Mouse (Mus musculus): ENCODE data around the gene Tnfrsf12a. TPM values are rescaled to one million over a fixed set of nuclear protein-coding genes. Genes with fewer than 3 reads are reported as not detected.

Gene Tnfrsf12a
- total RNA-seq, 2 experiments from 2014 or later, result 33.4 to 51.3 TPM

- no peak for DNase-seq
Observed at GRCm38 (mm10) chr17:23681086-23681485, 3.8 kb upstream of the Tnfrsf12a start.

GRCm38 (mm10) chr17:23680336-23680735 is 3.1 kb upstream of the Tnfrsf12a start:
- DNase-seq, result no peak

GRCm38 (mm10) chr17:23679127-23679835 is 2.0 kb upstream of the Tnfrsf12a start, which contains the start of gene Cldn6:
Cldn6 (plus strand) TSS chr17:23679249.
- no peak for DNase-seq

GRCm38 (mm10) chr17:23676473-23677031 is 716 bp downstream of the Tnfrsf12a start:
- peak; percentile 70 for DNase-seq

- DNase-seq, result peak; percentile 59
Observed at GRCm38 (mm10) chr17:23675564-23676281, 1.5 kb downstream of the Tnfrsf12a start.

- DNase-seq, result peak; percentile 66
Observed at GRCm38 (mm10) chr17:23675127-23675526, 2.1 kb downstream of the Tnfrsf12a start.

- no peak for DNase-seq
Observed at GRCm38 (mm10) chr17:23674271-23674952, 2.9 kb downstream of the Tnfrsf12a start.

GRCm38 (mm10) chr17:23673424-23674073 is 3.7 kb downstream of the Tnfrsf12a start, which contains the start of the genes Hcfc1r1 and Thoc6:
Hcfc1r1 (plus strand) TSS chr17:23673596.
Thoc6 (minus strand) TSS chr17:23673882.
- peak; percentile 84 for DNase-seq

GRCm38 (mm10) chr17:23672761-23673160 is 4.5 kb downstream of the Tnfrsf12a start:
- DNase-seq, result no peak

GRCm38 (mm10) chr17:23671519-23671918 is 5.7 kb downstream of the Tnfrsf12a start:
- DNase-seq, result no peak

GRCm38 (mm10) chr17:23670516-23671074 is 6.7 kb downstream of the Tnfrsf12a start:
- no peak for DNase-seq

- no peak for DNase-seq
Observed at GRCm38 (mm10) chr17:23665511-23665910, 11.8 kb downstream of the Tnfrsf12a start.

GRCm38 (mm10) chr17:23664556-23665021 is 12.7 kb downstream of the Tnfrsf12a start:
- no peak for DNase-seq

GRCm38 (mm10) chr17:23661526-23661925 is 15.7 kb downstream of the Tnfrsf12a start:
- DNase-seq, result no peak

GRCm38 (mm10) chr17:23660876-23661200 is 16.4 kb downstream of the Tnfrsf12a start:
- DNase-seq, result no peak

GRCm38 (mm10) chr17:23660117-23660875 is 17.0 kb downstream of the Tnfrsf12a start, which contains the start of gene Bicdl2:
Bicdl2 (plus strand) TSS chr17:23660506.
- no peak for DNase-seq

- DNase-seq, result no peak
Observed at GRCm38 (mm10) chr17:23658450-23658849, 18.8 kb downstream of the Tnfrsf12a start.

- no peak for DNase-seq
Observed at GRCm38 (mm10) chr17:23654410-23654809, 22.9 kb downstream of the Tnfrsf12a start.

- no peak for DNase-seq
Observed at GRCm38 (mm10) chr17:23654001-23654400, 23.3 kb downstream of the Tnfrsf12a start.

- DNase-seq, result no peak
Observed at GRCm38 (mm10) chr17:23653324-23653723, 23.9 kb downstream of the Tnfrsf12a start.

GRCm38 (mm10) chr17:23651363-23651762 is 25.9 kb downstream of the Tnfrsf12a start:
- no peak for DNase-seq
